Mouse (Mus musculus) neural tube, embryonic 11.5 days (tissue): ENCODE results near the gene Creg1. TPM values are rescaled to one million over a fixed set of nuclear protein-coding genes. Genes with fewer than 3 reads are reported as not detected.

Experiments
- ATAC-seq: fragments of 200-750 bp; cut with Nextera tagmentation; 2 replicates; pipeline ENCODE4 v1.8.0; 2017; ENCODE audit warnings: moderate number of reproducible peaks, mild to moderate bottlenecking, moderate TSS enrichment, moderate library complexity; ENCODE audit not compliant: insufficient read depth, low FRiP score, low TSS enrichment
- DNase-seq: peaks from one replicate; pipeline ENCODE4 v3.0.0-alpha.2; 2015; ENCODE audit warnings: low spot score
- H3K27ac ChIP-seq: fragments of 300-500 bp; sonication (generic); 2 replicates; pipeline ENCODE4 v1.5.1; 2014; ENCODE audit warnings: low read depth, mild to moderate bottlenecking, low read length
- H3K27me3 ChIP-seq: fragments of 300-500 bp; sonication (generic); 2 replicates; pipeline ENCODE4 v1.6.1; 2014; ENCODE audit warnings: mild to moderate bottlenecking, low read length, mixed read lengths; ENCODE audit not compliant: control insufficient read depth, insufficient read depth
- H3K36me3 ChIP-seq: fragments of 300-500 bp; sonication (generic); 2 replicates; pipeline ENCODE4 v1.6.1; 2014; ENCODE audit warnings: mild to moderate bottlenecking, low read length, moderate library complexity, mixed read lengths; ENCODE audit not compliant: control insufficient read depth, insufficient read depth
- H3K4me1 ChIP-seq: fragments of 300-500 bp; sonication (generic); 2 replicates; pipeline ENCODE4 v1.6.1; 2014; ENCODE audit warnings: low read length, mixed read lengths; ENCODE audit not compliant: control insufficient read depth, insufficient read depth
- H3K4me2 ChIP-seq: fragments of 300-500 bp; sonication (generic); 2 replicates; pipeline ENCODE4 v1.6.1; 2014; ENCODE audit warnings: low read depth, mild to moderate bottlenecking, moderate library complexity
- H3K4me3 ChIP-seq: fragments of 300-500 bp; sonication (generic); 2 replicates; pipeline ENCODE4 v1.5.1; 2014; ENCODE audit warnings: low read depth, low read length
- H3K9ac ChIP-seq: fragments of 300-500 bp; sonication (generic); 2 replicates; pipeline ENCODE4 v1.6.1; 2014; ENCODE audit warnings: mild to moderate bottlenecking, low read length
- H3K9me3 ChIP-seq: fragments of 300-500 bp; sonication (generic); 2 replicates; pipeline ENCODE4 v1.6.1; 2016; ENCODE audit warnings: low read length; ENCODE audit not compliant: control insufficient read depth
- WGBS: fragments of 180-500 bp; shearing (Covaris S2); extraction: QIAGEN DNeasy Blood & Tissue Kit; methylation state at CpG from one replicate; pipeline ENCODE4 v1.1.7; 2014; 5-methylcytosine and 5-hydroxymethylcytosine counted together
- polyA plus RNA-seq: library from polyadenylated mRNA; unstranded; fragments of >200 nt; fragmentation: Nextera tagmentation; extraction: Ambion mirVana; gene quantifications from 2 replicates; pipeline ENCODE4 v1.2.1, GENCODE M21; 2014

The Creg1 gene
- polyA plus RNA-seq, 1 experiment from 2014 or later, result 39.2 TPM

- Histone ChIP-seq H3K4me1 (peaks cover 8% of the 10 kb centered on the region; the same call in 1 of the 2 replicates), H3K4me2 (no peak overlapping the region), H3K27ac (no peak overlapping the region), H3K27me3 (peaks cover 6% of the 10 kb centered on the region; the same call in 1 of the 2 replicates), H3K36me3 (no peaks in the 10 kb centered on the region), H3K4me3 (no peak overlapping the region), H3K9me3 (no peaks in the 10 kb centered on the region), H3K9ac (no peak overlapping the region)
- no peak for ATAC-seq
- no peak for DNase-seq
- 79% methylated on average over 4 of the region's 4 CpGs for WGBS
These were observed 55.6 kb downstream of the Creg1 start for GRCm38 (mm10) chr1:165819147-165819546.

- ATAC-seq, result no peak
- H3K9me3 ChIP-seq, result no peaks in the 10 kb centered on the region
- 89% methylated on average over 2 of the region's 2 CpGs for WGBS
- H3K4me2 ChIP-seq, result no peak overlapping the region
- H3K36me3 ChIP-seq, result no peaks in the 10 kb centered on the region
- H3K9ac ChIP-seq, result no peak overlapping the region
- H3K27me3 ChIP-seq, result peaks cover under 1% of the 10 kb centered on the region; the same call in 1 of the 2 replicates
- H3K4me3 ChIP-seq, result no peak overlapping the region
- H3K27ac ChIP-seq, result no peak overlapping the region
- 0 out of 2 replicates have a peak, but pooled peaks cover 3% of the 10 kb centered on the region for H3K4me1 ChIP-seq
- DNase-seq, result no peak
These were observed 58.5 kb downstream of the Creg1 start for GRCm38 (mm10) chr1:165822031-165822430.

Other genes with a start within 250 kb of the Creg1 start
- 157 and 163 TPM in 2 replicates for gene Mpzl1, start 129.2 kb upstream of the Creg1 start, polyA plus RNA-seq
- 7.1 and 10.4 TPM in 2 replicates for gene Rcsd1, start 54.0 kb upstream of the Creg1 start, polyA plus RNA-seq
- 0.86 and 2.0 TPM in 2 replicates for gene Cd247, start 24.9 kb downstream of the Creg1 start, polyA plus RNA-seq
- gene Pou2f1, start 238.9 kb downstream of the Creg1 start, polyA plus RNA-seq, result 27.0 and 27.5 TPM in 2 replicates